Mouse (Mus musculus) hindbrain, embryonic 12.5 days (tissue): ENCODE measurements around the gene Pnmal1. TPM values are rescaled to one million over a fixed set of nuclear protein-coding genes. Genes with fewer than 3 reads are reported as not detected.

Source experiments
- ATAC-seq: fragments of 200-750 bp; cut with Nextera tagmentation; 2 replicates; pipeline ENCODE4 v1.8.0; 2017; ENCODE audit warnings: moderate TSS enrichment; ENCODE audit not compliant: low FRiP score
- H3K27ac ChIP-seq: fragments of 300-500 bp; sonication (generic); 2 replicates; pipeline ENCODE4 v1.5.1; 2016; ENCODE audit warnings: mild to moderate bottlenecking
- H3K27me3 ChIP-seq: fragments of 300-500 bp; sonication (generic); 2 replicates; pipeline ENCODE4 v1.6.1; 2016; ENCODE audit warnings: mild to moderate bottlenecking
- H3K36me3 ChIP-seq: fragments of 300-500 bp; sonication (generic); 2 replicates; pipeline ENCODE4 v1.6.1; 2016; ENCODE audit warnings: mild to moderate bottlenecking
- H3K4me1 ChIP-seq: fragments of 300-500 bp; sonication (generic); 2 replicates; pipeline ENCODE4 v1.6.1; 2016
- H3K4me2 ChIP-seq: fragments of 300-500 bp; sonication (generic); replicated peaks from 2 replicates; pipeline ENCODE4 v1.6.1; 2016; ENCODE audit warnings: mild to moderate bottlenecking
- H3K4me3 ChIP-seq: fragments of 300-500 bp; sonication (generic); 2 replicates; pipeline ENCODE4 v1.5.1; 2016; ENCODE audit warnings: mild to moderate bottlenecking
- H3K9ac ChIP-seq: fragments of 300-500 bp; sonication (generic); 2 replicates; pipeline ENCODE4 v1.6.1; 2016; ENCODE audit warnings: mild to moderate bottlenecking, moderate library complexity
- H3K9me3 ChIP-seq: fragments of 300-500 bp; sonication (generic); replicated peaks from 2 replicates; pipeline ENCODE4 v1.6.1; 2016; ENCODE audit warnings: mild to moderate bottlenecking
- WGBS: fragments of 180-500 bp; shearing (Covaris S2); methylation state at CpG from one replicate; pipeline ENCODE4 v1.1.7; 2016; 5-methylcytosine and 5-hydroxymethylcytosine counted together
- polyA plus RNA-seq: library from polyadenylated mRNA; unstranded; fragments of >200 nt; fragmentation: Nextera tagmentation; extraction: Ambion mirVana; gene quantifications from 2 replicates; pipeline ENCODE4 v1.2.1, GENCODE M21; 2016

The Pnmal1 gene
- polyA plus RNA-seq, 1 experiment from 2014 or later: 27.3 TPM

- H3K27me3 ChIP-seq: no peaks in the 10 kb centered on the region
- no peak for ATAC-seq
- 94% methylated on average over 7 of the region's 7 CpGs for WGBS
- H3K9me3 ChIP-seq: no peaks in the 10 kb centered on the region
- peaks cover 91% of the 10 kb centered on the region for H3K36me3 ChIP-seq
- no peak overlapping the region for H3K27ac ChIP-seq
- no peak overlapping the region for H3K4me3 ChIP-seq
- H3K4me2 ChIP-seq: no peak overlapping the region
- no peaks in the 10 kb centered on the region for H3K4me1 ChIP-seq
- no peak overlapping the region for H3K9ac ChIP-seq
Measured at GRCm38 (mm10) chr7:17011909-17012590, 52.6 kb downstream of the Pnmal1 start.

Other genes starting within 250 kb of the Pnmal1 start
- not detected in 2 replicates for gene Ceacam9, start 237.8 kb upstream of the Pnmal1 start, polyA plus RNA-seq
- gene Ap2s1, start 221.3 kb upstream of the Pnmal1 start, polyA plus RNA-seq: 262 and 292 TPM in 2 replicates
- 20.2 and 20.5 TPM in 2 replicates for gene Slc1a5, start 178.3 kb upstream of the Pnmal1 start, polyA plus RNA-seq
- 180 and 183 TPM in 2 replicates for gene Strn4, start 143.8 kb upstream of the Pnmal1 start, polyA plus RNA-seq
- gene Fkrp, start 142.9 kb upstream of the Pnmal1 start, polyA plus RNA-seq: 38.7 and 39.1 TPM in 2 replicates
- 8.8 and 9.3 TPM in 2 replicates for gene Prkd2, start 116.8 kb upstream of the Pnmal1 start, polyA plus RNA-seq
- 9.0 and 10.4 TPM in 2 replicates for gene Dact3, start 84.4 kb upstream of the Pnmal1 start, polyA plus RNA-seq
- 12.1 and 13.6 TPM in 2 replicates for gene Gng8, start 67.9 kb upstream of the Pnmal1 start, polyA plus RNA-seq
- 1.6 and 2.1 TPM in 2 replicates for gene Ptgir, start 53.2 kb upstream of the Pnmal1 start, polyA plus RNA-seq
- gene Calm3, start 35.6 kb upstream of the Pnmal1 start, polyA plus RNA-seq: 185 and 210 TPM in 2 replicates
- 55.6 and 60.3 TPM in 2 replicates for gene Pnmal2, start 15.0 kb upstream of the Pnmal1 start, polyA plus RNA-seq
- gene Gm42372, start 23.4 kb downstream of the Pnmal1 start, polyA plus RNA-seq: 1.0 and 1.7 TPM in 2 replicates
- 9.2 and 10.4 TPM in 2 replicates for gene Ccdc8, start 33.0 kb downstream of the Pnmal1 start, polyA plus RNA-seq
- 101 and 102 TPM in 2 replicates for gene Ppp5c, start 68.2 kb downstream of the Pnmal1 start, polyA plus RNA-seq
- 7.9 and 9.5 TPM in 2 replicates for gene Hif3a, start 102.7 kb downstream of the Pnmal1 start, polyA plus RNA-seq
- gene Psg16, start 114.4 kb downstream of the Pnmal1 start, polyA plus RNA-seq: 0.26 and 0.36 TPM in 2 replicates
- not detected in 2 replicates for gene Ceacam3, start 190.6 kb downstream of the Pnmal1 start, polyA plus RNA-seq
- not detected in 2 replicates for gene Psg29, start 243.8 kb downstream of the Pnmal1 start, polyA plus RNA-seq